Mouse (Mus musculus): ENCODE measurements around the gene Gm42372. TPM values are rescaled to one million over a fixed set of nuclear protein-coding genes. Genes with fewer than 3 reads are reported as not detected.

Gene Gm42372
- total RNA-seq, 2 experiments from 2014 or later: not detected

GRCm38 (mm10) chr7:17007300-17007699 is 24.4 kb downstream of the Gm42372 start:
- DNase-seq: no peak

GRCm38 (mm10) chr7:17009326-17010009 is 26.6 kb downstream of the Gm42372 start:
- DNase-seq: no peak

- DNase-seq: no peak
Observed at GRCm38 (mm10) chr7:17010010-17010347, 27.1 kb downstream of the Gm42372 start.

- no peak for DNase-seq
Observed at GRCm38 (mm10) chr7:17011909-17012590, 29.2 kb downstream of the Gm42372 start.

GRCm38 (mm10) chr7:17015381-17015780 is 32.5 kb downstream of the Gm42372 start:
- DNase-seq: no peak

- peak; percentile 94 for DNase-seq
Observed at GRCm38 (mm10) chr7:17017036-17017435, 34.1 kb downstream of the Gm42372 start.

- DNase-seq: no peak
Observed at GRCm38 (mm10) chr7:17017921-17018320, 35.0 kb downstream of the Gm42372 start.

GRCm38 (mm10) chr7:17019426-17020166 is 36.7 kb downstream of the Gm42372 start:
- no peak for DNase-seq

- DNase-seq: no peak
Observed at GRCm38 (mm10) chr7:17022176-17022575, 39.3 kb downstream of the Gm42372 start.

- no peak for DNase-seq
Observed at GRCm38 (mm10) chr7:17023701-17024100, 40.8 kb downstream of the Gm42372 start.

- DNase-seq: no peak
Observed at GRCm38 (mm10) chr7:17024141-17024540, 41.3 kb downstream of the Gm42372 start.

GRCm38 (mm10) chr7:17024814-17025504 is 42.1 kb downstream of the Gm42372 start:
- DNase-seq: no peak

GRCm38 (mm10) chr7:17025505-17025894 is 42.6 kb downstream of the Gm42372 start:
- no peak for DNase-seq

- no peak for DNase-seq
Observed at GRCm38 (mm10) chr7:17025896-17026622, 43.2 kb downstream of the Gm42372 start.

- no peak for DNase-seq
Observed at GRCm38 (mm10) chr7:17026710-17027587, 44.1 kb downstream of the Gm42372 start.

GRCm38 (mm10) chr7:17027588-17028343 is 44.9 kb downstream of the Gm42372 start, which contains the start of gene Ppp5c:
Gene Ppp5c, minus strand, starts transcription at chr7:17027924.
- DNase-seq: peak; percentile 92

GRCm38 (mm10) chr7:17028923-17029322 is 46.0 kb downstream of the Gm42372 start:
- DNase-seq: no peak

GRCm38 (mm10) chr7:17030239-17030638 is 47.4 kb downstream of the Gm42372 start:
- no peak for DNase-seq
